Mouse (Mus musculus) left cerebral cortex, postnatal 25 days (tissue): ENCODE measurements at regions not wholly inside any gene's neighbourhood (a gene's known extent, or its start where the extent isn't known, plus 50 kb on each side); places are given as distances from the start of the nearest gene placed in this dataset.

Experiments used
- DNase-seq, 2 experiments: peaks; one replicate each; pipeline ENCODE4 v3.0.0; 2022; ENCODE audit warnings: low spot score in 2 of 2, mixed read lengths in 1 of 2
- intact Hi-C: fragments of 180-260 bp; cut with DNase I; formaldehyde crosslinking; loops from one replicate; pipeline ENCODE4 v1.15.1; 2025

- intact Hi-C loops: no loop called here
Measured at GRCm38 (mm10) chr6:148603878-148604277, 159.7 kb upstream of the Tmtc1 start.

GRCm38 (mm10) chr6:148603460-148603859, 159.3 kb upstream of the Tmtc1 start:
- DNase-seq: no peak
- intact Hi-C loops: no loop called here

More at GRCm38 (mm10) chr6:148603878-148604277, 159.7 kb upstream of the Tmtc1 start:
- no peak for DNase-seq

GRCm38 (mm10) chr6:148602894-148603293, 158.7 kb upstream of the Tmtc1 start:
- DNase-seq: no peak
- intact Hi-C loops: no loop called here

- intact Hi-C loops: no loop called here
- no peak for DNase-seq
Measured at GRCm38 (mm10) chr6:148600934-148601333, 156.7 kb upstream of the Tmtc1 start.

- intact Hi-C loops: no loop called here
- DNase-seq: no peak
Measured at GRCm38 (mm10) chr6:148599473-148599872, 155.3 kb upstream of the Tmtc1 start.

GRCm38 (mm10) chr6:148598746-148599337, 154.7 kb upstream of the Tmtc1 start:
- intact Hi-C loops: no loop called here
- peak; percentile 16 to 22 for DNase-seq

- intact Hi-C loops: no loop called here
- DNase-seq: no peak
Measured at GRCm38 (mm10) chr6:148595009-148595770, 151.0 kb upstream of the Tmtc1 start.

GRCm38 (mm10) chr6:148588971-148589370, 144.8 kb upstream of the Tmtc1 start:
- intact Hi-C loops: no loop called here

GRCm38 (mm10) chr6:148586439-148587321, 142.5 kb upstream of the Tmtc1 start:
- DNase-seq: no peak
- intact Hi-C loops: no loop called here

More at GRCm38 (mm10) chr6:148588971-148589370, 144.8 kb upstream of the Tmtc1 start:
- DNase-seq: no peak

GRCm38 (mm10) chr6:148584126-148584525, 139.9 kb upstream of the Tmtc1 start:
- DNase-seq: no peak
- intact Hi-C loops: no loop called here

- intact Hi-C loops: no loop called here
- DNase-seq: no peak
Measured at GRCm38 (mm10) chr6:148578281-148578680, 134.1 kb upstream of the Tmtc1 start.

GRCm38 (mm10) chr6:148577663-148578062, 133.5 kb upstream of the Tmtc1 start:
- intact Hi-C loops: no loop called here

GRCm38 (mm10) chr6:148574742-148575453, 130.7 kb upstream of the Tmtc1 start:
- intact Hi-C loops: loop anchor here (5.0 kb wide), 1 partner anchor 42 kb away; no protein-coding TSS in a partner anchor
- no peak for DNase-seq

More at GRCm38 (mm10) chr6:148577663-148578062, 133.5 kb upstream of the Tmtc1 start:
- DNase-seq: no peak

GRCm38 (mm10) chr6:148572201-148572600, 128.0 kb upstream of the Tmtc1 start:
- intact Hi-C loops: loop anchor here (5.0 kb wide), 1 partner anchor 45 kb away; no protein-coding TSS in a partner anchor
- peak in 1 of 2 experiments; percentile 31 for DNase-seq

- DNase-seq: peak; percentile 34 to 90
- intact Hi-C loops: loop anchor here (5.0 kb wide), 1 partner anchor 46 kb away; no protein-coding TSS in a partner anchor
Measured at GRCm38 (mm10) chr6:148571651-148572050, 127.5 kb upstream of the Tmtc1 start.

GRCm38 (mm10) chr6:148564146-148564545, 120.0 kb upstream of the Tmtc1 start:
- DNase-seq: peak in 1 of 2 experiments; percentile 20
- intact Hi-C loops: no loop called here

GRCm38 (mm10) chr6:148562206-148562708, 118.1 kb upstream of the Tmtc1 start:
- DNase-seq: no peak
- intact Hi-C loops: no loop called here

- DNase-seq: no peak
- intact Hi-C loops: loop anchor here (2.0 to 5.0 kb wide), 3 partner anchors 66 to 124 kb away; partner anchors contain the start of gene Tmtc1
Measured at GRCm38 (mm10) chr6:148556484-148556871, 112.3 kb upstream of the Tmtc1 start.
